Mouse (Mus musculus) heart, adult 2 months (tissue): Measurements from ENCODE around the gene Evl.

ENCODE experiments used
- CTCF ChIP-seq: fragments of 200-600 bp; IDR thresholded peaks from 2 replicates; pipeline ENCODE4 v1.8.1; 2022; ENCODE audit warnings: antibody characterized with exemption, mild to moderate bottlenecking, moderate library complexity
- EP300 ChIP-seq: fragments of 200-500 bp; IDR thresholded peaks from 2 replicates; pipeline ENCODE4 v1.6.1; 2011; ENCODE audit warnings: low read depth, low read length, control low read depth; ENCODE audit not compliant: insufficient read depth

DNA sequence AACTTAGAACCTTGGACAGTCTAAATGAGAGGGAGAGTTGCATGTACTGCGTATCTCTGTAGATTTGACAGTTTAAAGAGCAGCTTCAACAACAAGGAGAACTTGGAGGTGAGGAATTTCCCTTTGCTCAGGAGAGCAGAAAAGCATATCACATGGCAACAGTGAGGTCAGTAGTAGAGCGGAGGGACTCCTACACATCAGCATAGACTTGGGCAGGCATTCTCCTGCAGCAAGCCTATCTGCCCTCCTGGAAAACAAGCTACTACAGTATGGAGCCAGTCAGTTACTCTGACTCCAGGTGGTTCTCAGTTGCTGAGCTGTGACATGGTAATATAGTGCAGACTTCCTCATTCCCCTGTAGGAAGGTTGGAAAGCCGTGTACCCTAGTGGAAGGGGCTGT lies 87.5 kb downstream of the Evl start:
- TF ChIP-seq EP300 = no peak
- no peak for TF ChIP-seq CTCF
